Mouse (Mus musculus) E14TG2a.4 (cell line): ENCODE results near the gene Setd2.
A peak's percentile ranks its signal among the peaks of the same experiment; 100 is the strongest.

Experiments used
- H3K27me3 ChIP-seq: 2 replicates; pipeline ENCODE4 v1.6.1; 2014; ENCODE audit warnings: low read length, control low read depth; ENCODE audit not compliant: insufficient read depth
- H3K36me3 ChIP-seq: 2 replicates; pipeline ENCODE4 v1.6.1; 2014; ENCODE audit warnings: low read length, control low read depth; ENCODE audit not compliant: insufficient read depth
- H3K4me1 ChIP-seq: replicated peaks from 2 replicates; pipeline ENCODE4 v1.6.1; 2014; ENCODE audit warnings: low read depth, low read length, control low read depth
- H3K4me3 ChIP-seq: replicated peaks from 2 replicates; pipeline ENCODE4 v1.5.1; 2014; ENCODE audit warnings: mild to moderate bottlenecking, low read length
- H3K9me3 ChIP-seq: 2 replicates; pipeline ENCODE4 v1.6.1; 2014; ENCODE audit warnings: low read length, control low read depth
- CTCF ChIP-seq: conservative IDR thresholded peaks from 2 replicates; pipeline ENCODE4 v1.5.1; 2014; ENCODE audit warnings: low read length
- NANOG ChIP-seq: IDR thresholded peaks from 2 replicates; pipeline ENCODE4 v1.6.1; 2014; ENCODE audit warnings: borderline replicate concordance, low read length, mixed read lengths
- POU5F1 ChIP-seq: IDR thresholded peaks from 2 replicates; pipeline ENCODE4 v1.6.1; 2014; ENCODE audit warnings: low read length, borderline replicate concordance

The Setd2 gene

DNA sequence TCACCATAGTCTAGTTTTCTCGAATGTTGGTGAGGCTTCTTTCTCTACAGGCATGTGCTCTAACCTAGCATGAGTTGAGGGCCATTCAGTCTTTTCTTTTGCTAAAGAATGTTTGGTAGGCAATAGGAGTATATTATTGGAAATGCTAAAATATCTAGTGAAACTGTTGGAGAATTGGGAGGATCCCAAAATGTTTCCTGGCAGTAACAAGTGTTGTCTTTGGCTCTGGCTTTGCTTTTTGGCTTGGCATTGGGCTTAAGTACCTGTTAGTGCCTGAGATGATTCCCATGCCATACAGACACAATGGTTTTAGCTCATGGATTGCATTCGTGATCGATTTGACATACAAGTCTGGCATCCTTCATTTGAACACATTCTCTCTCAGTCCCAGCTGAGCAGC, 79.1 kb downstream of the Setd2 start:
- Histone ChIP-seq H3K4me1 (peaks cover 20% of the 10 kb centered on the region), H3K9me3 (no peaks in the 10 kb centered on the region), H3K27me3 (no peaks in the 10 kb centered on the region), H3K4me3 (no peak overlapping the region), H3K36me3 (peaks cover 80% of the 10 kb centered on the region)
- TF ChIP-seq NANOG (no peak), CTCF (no peak), POU5F1 (no peak)

DNA sequence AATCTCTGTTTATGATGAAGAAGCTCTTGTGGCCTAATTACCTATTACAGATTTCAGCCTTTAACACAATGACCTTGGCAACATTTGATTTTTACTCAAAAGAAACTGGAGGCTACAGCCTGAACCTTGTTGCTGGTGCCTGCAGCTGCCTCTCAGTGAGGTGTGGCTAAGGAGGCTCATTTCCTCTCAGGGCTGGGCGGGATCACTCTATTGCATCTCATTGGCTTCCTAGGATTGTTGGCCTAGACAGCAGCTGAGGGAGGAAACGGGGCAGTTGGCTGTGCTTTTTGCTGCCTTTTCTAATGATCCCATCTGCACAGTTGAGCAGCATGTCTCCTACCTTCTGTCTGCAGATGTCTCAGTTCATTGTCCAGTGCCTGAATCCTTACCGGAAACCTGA, 84.7 kb downstream of the Setd2 start:
- H3K27me3 ChIP-seq = no peaks in the 10 kb centered on the region
- TF ChIP-seq NANOG = no peak
- TF ChIP-seq CTCF = no peak
- TF ChIP-seq POU5F1 = no peak
- peaks cover 44% of the 10 kb centered on the region for H3K4me1 ChIP-seq
- peaks cover 85% of the 10 kb centered on the region for H3K36me3 ChIP-seq
- no peaks in the 10 kb centered on the region for H3K9me3 ChIP-seq
- H3K4me3 ChIP-seq = peak overlapping the region; percentile 37

- H3K9me3 ChIP-seq = no peaks in the 10 kb centered on the region
- no peaks in the 10 kb centered on the region for H3K27me3 ChIP-seq
- peaks cover 70% of the 10 kb centered on the region for H3K36me3 ChIP-seq
- peaks cover 68% of the 10 kb centered on the region for H3K4me1 ChIP-seq
- H3K4me3 ChIP-seq = no peak overlapping the region
- no peak for TF ChIP-seq NANOG
- no peak for TF ChIP-seq POU5F1
- peak; percentile 47 for TF ChIP-seq CTCF
Measured at GRCm38 (mm10) chr9:110620180-110620579, 87.8 kb downstream of the Setd2 start.

DNA sequence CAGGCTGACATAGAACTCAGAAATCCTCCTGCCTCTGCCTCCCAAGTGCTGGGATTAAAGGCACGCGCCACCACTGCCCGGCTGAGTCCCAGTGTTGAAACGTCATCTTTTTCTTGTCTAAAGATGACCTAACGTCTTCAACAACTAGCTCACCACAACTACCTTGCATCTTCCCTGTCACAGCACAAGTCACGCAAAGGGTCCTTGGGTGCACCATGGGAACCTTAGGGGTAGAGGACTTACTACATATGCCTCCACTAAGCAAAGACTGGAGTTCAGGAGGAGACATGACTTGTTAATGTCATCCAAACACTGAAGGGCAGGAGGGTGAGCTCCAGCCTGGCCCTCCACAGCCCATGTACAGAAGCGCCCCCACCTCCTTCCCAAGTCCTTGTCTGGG, 88.3 kb downstream of the Setd2 start:
- H3K36me3 ChIP-seq = peaks cover 65% of the 10 kb centered on the region
- H3K4me3 ChIP-seq = no peak overlapping the region
- no peaks in the 10 kb centered on the region for H3K9me3 ChIP-seq
- H3K27me3 ChIP-seq = 0 out of 2 replicates have a peak, but pooled peaks cover under 1% of the 10 kb centered on the region
- TF ChIP-seq POU5F1 (no peak), NANOG (no peak), CTCF (no peak)
- H3K4me1 ChIP-seq = peaks cover 68% of the 10 kb centered on the region

GRCm38 (mm10) chr9:110622621-110623219, 90.3 kb downstream of the Setd2 start:
- Histone ChIP-seq H3K27me3 (peaks cover 16% of the 10 kb centered on the region; the same call in 1 of the 2 replicates), H3K9me3 (no peaks in the 10 kb centered on the region), H3K4me1 (peaks cover 62% of the 10 kb centered on the region), H3K4me3 (peak overlapping the region; percentile 84; the same call in 1 of the 2 replicates), H3K36me3 (peaks cover 74% of the 10 kb centered on the region)
- TF ChIP-seq CTCF (no peak), POU5F1 (no peak), NANOG (no peak)

GRCm38 (mm10) chr9:110623416-110624195, 91.2 kb downstream of the Setd2 start:
- no peak for TF ChIP-seq CTCF
- TF ChIP-seq POU5F1 = no peak
- no peak for TF ChIP-seq NANOG
- no peaks in the 10 kb centered on the region for H3K9me3 ChIP-seq
- H3K27me3 ChIP-seq = peaks cover 16% of the 10 kb centered on the region; the same call in 1 of the 2 replicates
- peaks cover 66% of the 10 kb centered on the region for H3K4me1 ChIP-seq
- H3K36me3 ChIP-seq = peaks cover 74% of the 10 kb centered on the region
- H3K4me3 ChIP-seq = peak overlapping the region; percentile 84

GRCm38 (mm10) chr9:110624361-110625166, 92.2 kb downstream of the Setd2 start, which contains the start of gene Nradd:
Nradd (minus strand) TSS chr9:110624452.
- peaks cover 74% of the 10 kb centered on the region for H3K36me3 ChIP-seq
- TF ChIP-seq POU5F1 (no peak), NANOG (no peak), CTCF (no peak)
- peaks cover 22% of the 10 kb centered on the region; the same call in 1 of the 2 replicates for H3K27me3 ChIP-seq
- H3K9me3 ChIP-seq = no peaks in the 10 kb centered on the region
- H3K4me1 ChIP-seq = peaks cover 75% of the 10 kb centered on the region
- peak within 1 kb of the TSS; percentile 84 for H3K4me3 ChIP-seq

DNA sequence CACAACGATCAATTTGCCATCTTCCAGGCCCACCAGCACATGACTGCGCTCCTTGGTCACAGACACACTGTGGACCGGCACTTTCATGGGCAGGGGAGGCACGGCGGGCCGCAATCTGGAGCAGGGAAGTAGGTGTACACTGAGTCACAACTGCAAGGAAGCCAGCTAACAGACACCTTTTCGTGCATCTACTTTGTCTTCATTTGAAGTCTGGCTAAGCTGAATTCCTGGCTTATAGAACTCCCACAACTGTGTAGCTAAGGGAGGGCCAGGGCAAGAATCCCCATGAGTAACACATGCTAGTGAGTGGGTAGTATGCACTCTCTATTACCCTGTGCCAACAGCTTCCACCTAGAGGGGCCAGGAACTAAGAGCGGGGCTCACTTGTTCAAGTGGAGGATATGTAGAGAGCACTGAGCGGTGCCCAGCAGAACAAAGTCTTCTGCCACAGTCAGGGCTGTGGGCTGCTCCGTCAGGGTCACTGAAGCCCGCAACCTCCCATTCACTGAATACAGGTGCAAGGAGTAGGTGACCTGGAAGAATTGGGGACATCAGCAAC, 93.0 kb downstream of the Setd2 start:
- peak overlapping the region; percentile 84 for H3K4me3 ChIP-seq
- H3K27me3 ChIP-seq = peaks cover 22% of the 10 kb centered on the region; the same call in 1 of the 2 replicates
- peaks cover 73% of the 10 kb centered on the region for H3K36me3 ChIP-seq
- no peaks in the 10 kb centered on the region for H3K9me3 ChIP-seq
- TF ChIP-seq CTCF (no peak), NANOG (no peak), POU5F1 (no peak)
- H3K4me1 ChIP-seq = peaks cover 70% of the 10 kb centered on the region
